Mouse (Mus musculus) 3T3-L1 (cell line): ENCODE measurements around the gene Prdx1.
A peak's percentile ranks its signal among the peaks of the same experiment; 100 is the strongest.
"Not testable (repeated sequence)": the region's sequence is repeated elsewhere in the genome, so short reads cannot be mapped to it uniquely, and the experiment has no call there.

ENCODE experiments used
- DNase-seq: peaks from one replicate; pipeline ENCODE4 v3.0.0-alpha.2; 2015; ENCODE audit warnings: low read depth, low spot score

Gene Prdx1

DNA sequence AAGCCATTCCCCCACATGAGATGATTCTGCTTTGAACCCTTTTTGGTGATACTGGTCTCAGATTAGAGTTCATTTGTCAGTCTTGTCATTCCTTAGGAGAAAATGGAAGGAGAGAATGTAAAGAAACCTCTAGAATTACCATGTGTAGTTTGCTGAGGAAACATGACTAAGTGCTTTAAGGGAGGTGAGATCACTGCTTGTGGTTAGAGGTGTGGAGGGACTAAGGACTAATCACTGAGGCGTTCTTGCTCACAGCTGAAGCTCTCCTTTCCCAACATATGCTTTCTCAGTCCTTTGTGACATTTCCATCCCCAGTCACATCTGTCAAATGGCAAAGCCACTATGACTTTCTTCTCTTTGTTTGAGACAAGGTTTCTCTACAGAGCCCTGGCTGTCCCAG is 7.5 kb upstream of the Prdx1 start:
- no peak for DNase-seq

DNA sequence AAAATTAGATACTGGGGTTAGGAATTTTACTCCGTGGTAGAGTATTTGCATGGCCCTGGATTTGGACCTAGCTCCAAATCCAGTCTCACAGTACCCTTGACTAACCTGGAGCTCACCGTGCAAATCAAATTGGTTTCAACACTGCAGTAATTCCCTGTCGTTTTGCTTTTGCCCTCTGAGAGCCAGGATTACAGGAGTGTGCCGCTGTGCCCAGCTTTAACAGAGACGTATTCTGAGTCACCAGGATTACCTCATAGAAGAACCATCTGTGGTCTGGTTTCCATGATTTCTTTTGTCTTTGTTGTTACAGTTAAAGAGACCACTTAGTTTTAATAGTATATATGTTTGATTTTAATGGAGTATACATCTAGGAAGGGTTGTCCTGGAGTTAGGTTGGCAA is 6.2 kb upstream of the Prdx1 start:
- DNase-seq, result peak; percentile 71

DNA sequence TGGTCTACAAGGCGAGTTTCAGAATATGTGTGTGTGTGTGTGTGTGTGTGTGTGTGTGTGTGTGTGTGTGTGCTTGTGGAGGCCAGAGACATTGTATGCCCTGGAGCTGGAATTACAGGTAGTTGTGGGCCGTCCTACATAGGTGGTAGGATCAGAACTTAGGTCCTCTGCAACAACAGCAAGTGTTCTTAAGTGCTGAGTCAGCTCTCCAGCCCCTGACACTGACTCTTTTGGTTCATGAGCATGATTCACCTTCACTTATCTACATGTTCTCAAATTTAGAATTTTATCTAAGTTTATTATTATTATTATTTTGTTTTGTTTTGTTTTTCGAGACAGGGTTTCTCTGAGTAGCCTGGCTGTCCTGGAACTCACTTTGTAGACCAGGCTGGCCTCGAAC is 4.8 kb upstream of the Prdx1 start:
- not testable (repeated sequence) for DNase-seq

DNA sequence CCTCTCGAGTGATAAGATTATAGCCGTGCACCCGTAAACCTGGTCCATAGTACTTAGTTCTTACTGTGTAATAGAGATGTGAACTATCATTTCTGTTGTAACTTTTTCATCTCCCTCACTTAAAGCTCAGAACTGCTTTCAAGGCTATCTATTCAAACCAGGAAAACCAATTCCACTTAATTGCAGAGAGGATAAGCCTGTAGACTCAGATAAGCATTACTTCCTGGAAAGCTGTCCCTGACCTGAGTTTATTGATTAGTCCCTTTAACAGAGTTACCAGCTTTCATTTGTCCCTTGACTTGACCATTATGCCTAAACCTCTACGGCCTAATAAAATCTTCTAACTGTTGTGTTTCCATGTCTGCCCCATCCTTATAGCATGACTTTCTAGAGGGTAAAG is 1.4 kb upstream of the Prdx1 start:
- no peak for DNase-seq

DNA sequence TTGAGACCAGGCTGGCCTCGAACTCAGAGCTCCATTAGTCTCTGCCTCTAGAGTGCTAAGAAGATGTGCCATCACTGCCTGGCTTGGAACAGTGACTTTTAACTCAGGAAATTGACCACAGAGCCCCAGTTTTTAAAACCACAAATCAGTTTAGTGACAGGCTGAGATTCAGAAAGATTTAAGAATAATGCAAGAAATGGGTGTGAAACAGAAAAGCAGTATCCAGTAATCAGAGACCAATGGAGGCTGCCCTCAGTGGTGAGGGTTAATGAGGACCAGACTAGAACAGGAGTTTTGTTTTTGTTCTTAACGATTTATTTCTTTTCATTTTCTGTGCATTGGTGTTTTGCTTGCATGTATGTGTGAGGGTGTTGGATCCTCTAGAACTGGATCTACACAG is 679 bp upstream of the Prdx1 start:
- no peak for DNase-seq

DNA sequence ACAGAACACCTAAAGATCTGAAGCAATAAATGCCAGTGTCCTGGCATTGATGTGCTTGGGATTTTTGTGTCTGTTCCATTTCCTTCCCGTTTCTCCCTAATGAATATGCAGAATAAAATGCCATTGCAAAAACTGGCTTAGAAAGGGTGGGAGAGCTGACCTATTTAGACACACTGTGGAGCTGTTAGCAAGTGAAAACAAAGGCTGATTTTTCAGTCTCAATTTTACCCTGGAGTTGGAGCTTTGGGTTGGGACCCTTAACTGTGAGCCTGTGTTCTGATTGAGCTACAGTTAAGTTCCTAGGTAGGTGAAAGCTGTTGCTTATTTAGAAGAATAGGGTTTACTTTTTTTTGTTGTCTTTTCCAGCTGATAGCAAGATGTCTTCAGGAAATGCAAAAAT is 1.7 kb downstream of the Prdx1 start:
- DNase-seq, result no peak

DNA sequence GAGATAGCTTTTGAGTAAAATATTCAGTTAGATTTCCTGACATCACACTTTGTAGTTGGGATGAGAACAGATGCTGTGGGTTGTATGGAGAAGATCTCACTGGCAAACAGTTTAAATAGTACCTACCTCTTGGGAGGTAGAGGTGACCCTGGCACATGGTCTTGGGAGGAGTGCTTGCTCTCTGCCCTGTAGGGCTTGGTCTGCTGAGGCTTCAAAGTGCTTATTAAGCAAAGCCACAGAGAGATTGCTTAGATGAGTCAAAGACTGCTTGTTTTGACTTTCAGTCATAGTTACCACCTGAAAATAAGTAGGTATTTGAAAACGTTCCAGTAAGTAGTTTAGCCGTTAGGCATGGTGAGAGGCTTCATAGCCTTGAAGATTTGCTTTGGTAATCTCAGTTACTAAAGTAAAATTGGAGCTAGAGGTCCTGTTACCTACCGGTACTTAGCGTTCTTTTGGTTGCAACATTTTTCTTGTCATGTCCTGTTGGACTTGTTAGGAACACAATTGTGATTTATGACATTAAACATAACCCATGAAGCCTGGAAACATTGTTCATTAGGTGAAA is 4.0 kb downstream of the Prdx1 start:
- no peak for DNase-seq

DNA sequence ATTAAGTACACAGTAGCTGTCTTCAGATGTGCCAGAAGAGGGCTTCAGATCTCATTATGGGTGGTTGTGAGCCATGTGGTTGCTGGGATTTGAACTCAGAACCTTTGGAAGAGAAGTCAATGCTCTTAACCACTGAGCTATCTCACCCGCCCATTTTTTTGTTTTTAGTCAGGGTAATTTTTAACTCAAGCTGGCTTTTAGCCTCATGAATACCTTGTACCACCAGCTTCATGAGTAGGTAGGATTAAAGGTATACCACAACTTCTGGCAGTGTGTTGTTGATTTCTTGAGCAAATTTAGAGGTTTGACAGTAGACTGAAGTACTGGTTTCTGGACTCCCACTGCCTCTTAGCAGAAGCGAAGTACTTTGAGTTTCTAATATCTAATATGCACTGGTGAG is 6.8 kb downstream of the Prdx1 start:
- DNase-seq, result no peak

DNA sequence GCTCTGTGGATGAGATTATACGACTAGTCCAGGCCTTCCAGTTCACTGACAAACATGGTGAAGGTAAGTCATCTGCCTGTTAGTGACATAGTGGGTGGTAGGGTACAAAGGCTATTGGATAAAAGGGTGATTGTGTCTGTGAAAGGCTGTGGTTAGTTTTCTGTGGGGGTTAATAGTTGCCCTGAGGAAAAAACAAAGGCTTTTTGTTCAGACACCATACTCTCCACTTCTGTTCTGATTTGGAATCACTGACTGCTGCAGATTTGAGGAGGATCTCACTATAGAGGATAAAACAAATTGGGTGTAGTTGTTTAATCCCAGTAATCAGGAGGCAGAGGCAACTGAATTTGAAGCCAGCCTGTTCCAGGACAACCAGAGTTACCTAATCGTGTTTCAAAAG is 8.4 kb downstream of the Prdx1 start:
- no peak for DNase-seq

DNA sequence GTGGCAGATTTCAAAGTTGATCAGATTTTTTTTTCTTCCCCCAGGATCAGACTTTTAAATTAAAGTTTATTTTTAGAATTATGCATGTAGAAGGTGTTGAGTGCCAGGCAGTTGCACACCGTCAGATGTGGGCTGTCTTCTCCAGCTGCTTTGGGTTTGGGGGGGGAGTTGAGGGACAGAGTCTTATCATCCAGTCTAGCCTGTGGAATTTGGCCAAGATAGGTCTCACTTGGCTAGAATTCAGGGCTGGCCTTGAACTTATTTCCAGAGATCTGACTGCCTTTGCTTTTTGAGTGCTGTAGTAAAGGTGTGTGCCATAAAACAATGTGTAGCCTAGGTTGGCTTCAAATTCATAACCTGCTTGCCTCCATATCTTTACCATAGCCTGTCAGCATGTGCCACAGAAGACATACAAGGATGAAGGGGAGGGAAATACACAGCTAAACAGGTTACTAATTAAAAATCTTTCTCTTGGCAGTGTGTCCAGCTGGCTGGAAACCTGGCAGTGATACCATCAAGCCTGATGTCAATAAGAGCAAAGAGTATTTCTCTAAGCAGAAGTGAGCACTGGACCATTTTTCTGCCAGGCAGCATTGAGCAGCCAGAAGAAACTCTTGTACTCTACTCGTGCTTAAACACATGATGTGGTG is 13.5 kb downstream of the Prdx1 start:
- no peak for DNase-seq

DNA sequence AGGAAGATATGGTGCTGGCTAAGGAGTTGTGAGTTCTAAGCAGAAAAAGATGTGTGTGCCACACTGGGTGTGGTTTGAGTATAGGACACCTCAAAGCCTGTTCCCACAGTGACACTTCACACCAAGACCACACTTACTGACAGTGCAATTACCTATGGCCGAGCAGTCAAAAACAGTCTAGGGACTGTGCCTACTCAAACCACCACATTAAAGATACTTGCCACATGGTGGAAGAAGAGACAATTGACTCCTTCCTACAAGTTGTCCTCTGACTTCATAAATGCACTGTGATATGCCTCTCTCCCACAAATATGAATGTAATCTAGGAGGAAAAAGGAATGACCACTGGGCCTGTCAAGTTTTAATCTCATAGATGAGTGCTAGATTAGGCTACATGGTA is 15.6 kb downstream of the Prdx1 start:
- DNase-seq, result no peak

DNA sequence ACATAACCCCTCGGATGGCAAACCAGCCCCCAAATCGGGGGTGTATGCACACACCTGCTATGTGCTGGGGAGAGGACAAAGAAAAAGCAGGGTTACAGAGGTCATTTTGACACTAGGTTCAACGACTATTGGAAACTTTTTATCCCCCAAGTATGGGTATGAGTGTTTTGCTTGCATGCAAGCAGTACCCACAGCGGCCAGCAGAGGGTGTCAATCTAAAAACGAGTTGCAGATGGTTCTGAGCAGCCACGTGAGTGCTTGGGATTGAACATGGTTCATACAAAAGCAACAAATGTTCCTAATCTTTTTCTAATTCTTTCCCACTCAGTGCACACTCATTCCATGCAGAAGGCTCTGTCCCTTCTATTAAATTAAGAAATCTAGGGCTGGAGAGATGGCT is 18.5 kb downstream of the Prdx1 start:
- peak; percentile 84 for DNase-seq

DNA sequence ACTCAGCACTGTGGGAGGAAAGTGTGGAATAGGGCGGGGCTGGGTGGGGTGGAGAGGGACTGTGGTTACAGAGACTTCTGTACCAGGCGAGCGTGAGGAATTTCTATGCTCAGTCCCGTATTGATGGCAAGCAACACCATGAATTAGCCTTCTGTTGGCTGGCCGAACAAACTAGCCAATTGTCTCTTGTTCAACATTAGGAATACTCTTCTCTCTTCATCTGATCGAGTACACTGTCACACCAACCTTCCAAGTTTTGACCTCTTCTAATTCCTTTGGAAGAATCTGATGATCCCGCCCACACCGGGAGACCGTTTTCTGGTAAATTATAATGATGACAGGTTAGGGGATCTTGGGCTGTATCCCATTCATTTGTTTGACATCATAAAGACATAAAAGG is 22.3 kb downstream of the Prdx1 start:
- peak; percentile 43 for DNase-seq

DNA sequence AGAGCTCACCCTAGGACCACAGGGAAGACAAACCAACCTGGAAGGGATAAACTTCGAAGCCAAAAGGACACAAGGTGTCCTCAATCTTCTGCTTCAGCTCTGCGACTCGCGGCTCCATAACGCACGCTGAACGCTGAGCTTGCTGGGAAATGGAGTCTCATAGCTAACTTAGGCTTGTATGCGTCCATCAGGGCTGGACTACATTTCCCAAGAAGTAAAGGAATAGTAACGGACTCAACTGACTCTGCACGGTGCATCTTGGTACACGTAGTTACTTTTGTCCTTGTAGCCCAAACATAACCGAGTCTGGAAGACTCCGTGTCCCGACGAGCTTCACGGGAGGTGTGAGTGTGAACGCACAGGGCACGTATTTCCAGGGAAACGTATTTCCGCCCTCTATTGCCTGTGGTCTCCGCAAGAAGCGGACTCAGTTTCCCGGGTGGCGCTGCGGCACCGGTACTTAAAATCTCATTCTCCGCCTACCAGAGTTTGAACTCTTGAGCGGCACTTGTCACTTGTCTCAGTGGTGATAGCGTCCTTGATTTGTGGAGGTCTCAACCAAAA is 22.9 kb downstream of the Prdx1 start, which contains the start of the genes Mmachc and Ccdc163:
TSS of gene Mmachc (minus strand) at position 206 of the 564 bp plus-strand sequence.
TSS of gene Ccdc163 (plus strand) at position 309 of the 564 bp plus-strand sequence.
- peak; percentile 99 for DNase-seq

DNA sequence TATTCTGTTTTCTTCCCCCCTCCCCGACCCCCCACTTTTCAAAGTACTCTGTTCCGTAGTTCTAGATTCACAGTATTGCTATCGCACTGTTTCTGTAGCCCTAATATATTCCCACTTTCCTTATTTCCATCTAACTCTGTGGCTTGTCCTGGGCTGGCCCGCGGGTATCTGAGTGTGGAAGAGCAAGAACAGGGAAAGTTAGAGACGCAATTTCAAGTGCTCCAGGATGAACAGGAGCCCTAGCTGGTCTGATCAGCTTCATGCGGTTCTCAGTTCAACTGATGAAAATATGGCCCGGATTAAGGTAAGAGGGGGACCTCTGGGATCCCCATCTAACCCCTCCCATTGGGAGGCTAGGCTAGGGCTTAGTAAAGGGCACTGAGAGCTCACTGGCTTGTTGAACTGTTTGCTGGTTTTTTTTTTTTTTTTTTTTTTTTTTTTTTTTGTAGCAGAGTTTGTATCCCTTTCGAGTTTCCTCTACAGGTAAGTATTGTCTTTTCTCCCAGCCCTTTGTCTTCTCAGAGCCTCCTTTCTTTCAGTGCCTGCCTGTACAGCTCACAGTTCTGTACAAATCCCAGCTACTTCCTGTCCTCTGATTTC is 23.5 kb downstream of the Prdx1 start:
- peak; percentile 33 for DNase-seq

DNA sequence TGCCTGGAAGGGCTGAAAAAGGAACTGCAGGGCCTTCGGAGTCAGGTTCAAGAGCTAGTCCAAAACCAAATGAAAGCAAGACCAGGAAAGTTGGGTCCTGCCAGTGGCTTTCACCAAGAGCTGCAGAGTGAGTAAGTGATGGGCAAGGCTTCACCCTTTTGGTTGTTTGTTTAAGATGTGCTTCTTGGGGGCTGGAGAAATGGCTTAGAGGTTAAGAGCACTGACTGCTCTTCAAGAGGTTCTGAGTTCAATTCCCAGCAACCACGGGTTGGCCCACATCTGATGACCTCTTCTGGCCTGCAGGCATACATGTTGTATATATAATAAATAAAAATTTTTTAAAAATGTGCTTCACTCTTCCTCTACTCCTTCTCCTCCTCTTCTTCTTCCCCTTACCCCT is 24.8 kb downstream of the Prdx1 start:
- DNase-seq, result no peak

DNA sequence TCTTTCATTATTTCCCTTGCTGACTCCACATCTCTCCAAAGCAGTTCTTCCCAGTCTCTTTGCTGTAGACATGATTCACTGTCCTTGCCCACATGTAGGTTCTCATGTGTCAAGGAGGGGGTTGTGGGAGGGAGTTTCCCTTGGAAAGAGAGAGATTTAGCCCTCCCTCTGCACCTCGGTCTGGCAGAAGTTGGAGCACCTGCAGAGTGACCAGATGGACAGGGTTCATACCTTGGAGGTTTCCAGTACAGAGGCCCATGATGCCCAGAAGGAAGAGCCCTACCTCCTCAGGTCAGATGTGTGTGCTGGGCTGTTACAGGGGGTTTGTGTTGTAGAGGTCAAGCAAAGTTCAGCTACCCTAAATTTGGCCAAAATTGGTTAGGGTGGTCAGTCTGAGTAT is 27.2 kb downstream of the Prdx1 start:
- no peak for DNase-seq

DNA sequence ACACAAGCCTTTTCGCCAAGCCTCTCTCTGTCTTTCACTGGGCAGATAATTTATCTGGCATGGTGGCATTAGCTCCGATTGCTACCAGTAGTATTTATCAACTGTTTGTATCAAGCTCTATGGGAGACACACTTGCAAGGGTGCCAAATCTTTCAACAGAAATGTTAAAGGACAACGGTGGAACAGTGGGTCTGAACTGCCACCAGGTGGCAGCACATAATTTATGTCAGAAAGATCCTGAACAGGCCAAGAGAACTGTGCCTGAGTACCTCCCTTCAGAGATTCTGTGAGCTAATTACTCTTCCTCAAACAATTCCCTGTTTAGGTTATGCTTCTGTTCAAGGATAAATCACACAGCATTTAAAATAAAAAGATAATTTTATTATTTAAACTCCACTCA is 34.1 kb downstream of the Prdx1 start:
- DNase-seq, result peak; percentile 92

DNA sequence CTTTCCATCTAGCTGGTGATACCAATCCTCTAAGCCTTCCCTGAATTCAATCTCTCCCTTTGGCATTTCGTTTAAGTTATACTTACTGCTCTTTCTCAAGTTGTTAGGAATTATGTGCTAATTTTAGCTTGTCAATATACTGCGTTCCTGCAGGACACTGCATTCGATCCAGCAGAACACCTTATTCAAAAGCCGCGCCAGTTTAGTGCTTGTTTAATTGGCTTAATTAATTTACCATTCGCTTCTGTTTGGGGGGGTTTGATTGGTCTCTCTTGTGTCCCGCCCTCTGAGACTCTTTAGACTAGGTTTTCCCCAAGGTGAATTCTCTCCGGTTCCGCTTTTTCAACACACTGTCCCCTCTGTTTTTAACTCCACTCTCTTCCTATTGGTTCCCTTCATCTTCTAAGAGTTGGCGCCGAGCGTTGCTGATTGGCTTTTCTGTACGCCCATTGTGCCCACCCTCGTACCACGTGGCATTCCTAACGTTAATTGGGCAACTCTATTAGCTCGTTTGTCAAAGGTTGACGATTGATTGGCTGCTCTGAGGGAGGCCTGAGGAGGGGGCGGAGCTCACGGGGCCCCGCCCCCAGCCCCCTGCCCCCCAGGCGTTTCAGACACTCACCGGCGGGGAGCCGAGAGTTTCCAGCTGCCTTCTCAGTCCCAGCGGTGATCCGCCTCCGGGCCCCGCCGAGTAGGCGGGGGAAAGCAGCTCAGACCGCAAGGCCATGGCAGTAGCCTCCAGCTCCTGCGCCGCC is 35.2 kb downstream of the Prdx1 start, which contains the start of gene Tesk2:
TSS of gene Tesk2 (plus strand) at position 606 of the 755 bp plus-strand sequence.
- peak; percentile 99 for DNase-seq

DNA sequence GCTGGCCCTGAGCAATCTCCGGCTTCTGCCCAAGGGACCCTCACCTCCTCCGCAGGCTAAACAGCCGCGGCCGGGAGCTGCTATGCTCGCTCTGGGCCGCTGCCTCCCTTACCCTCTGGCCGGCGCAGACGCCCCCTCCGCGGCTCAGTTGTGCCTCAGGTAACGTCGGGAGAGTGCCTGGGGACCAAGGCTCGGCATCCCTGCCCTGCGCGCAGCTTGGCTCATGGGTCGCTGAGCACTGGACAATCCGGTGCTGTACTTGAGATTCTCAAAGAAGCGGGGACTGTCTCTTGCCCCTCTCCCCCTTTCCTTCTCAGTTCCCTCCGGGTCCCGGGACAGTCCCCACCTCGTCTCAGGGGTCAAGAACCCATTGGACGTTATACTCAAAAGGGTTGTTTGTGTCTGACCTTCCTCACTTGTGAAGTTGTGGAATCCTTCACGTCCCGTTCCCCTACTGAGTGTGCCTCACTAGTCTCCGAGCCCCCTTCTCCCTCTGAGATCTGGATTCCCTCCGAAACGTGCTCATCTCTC is 35.8 kb downstream of the Prdx1 start:
- DNase-seq, result no peak

DNA sequence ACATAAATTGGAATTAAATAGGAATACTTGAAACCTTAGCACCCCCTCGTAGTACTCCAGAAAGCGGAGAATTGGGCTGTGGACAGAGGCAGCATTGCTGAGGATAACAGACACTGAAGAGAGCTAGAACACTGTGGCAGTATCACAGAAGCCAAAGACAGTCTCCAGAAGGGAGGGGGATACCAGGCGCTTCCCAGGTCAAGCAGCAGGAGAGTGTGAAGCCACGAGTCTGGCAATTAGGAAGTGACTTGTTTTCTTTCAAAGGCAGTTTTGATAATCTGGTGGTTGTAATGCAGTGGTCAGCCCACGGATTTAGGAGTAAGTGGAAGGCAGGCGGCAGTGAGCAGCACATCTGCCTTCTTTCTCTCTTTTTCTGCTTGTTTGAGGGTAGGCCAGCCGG is 36.9 kb downstream of the Prdx1 start:
- DNase-seq, result no peak

DNA sequence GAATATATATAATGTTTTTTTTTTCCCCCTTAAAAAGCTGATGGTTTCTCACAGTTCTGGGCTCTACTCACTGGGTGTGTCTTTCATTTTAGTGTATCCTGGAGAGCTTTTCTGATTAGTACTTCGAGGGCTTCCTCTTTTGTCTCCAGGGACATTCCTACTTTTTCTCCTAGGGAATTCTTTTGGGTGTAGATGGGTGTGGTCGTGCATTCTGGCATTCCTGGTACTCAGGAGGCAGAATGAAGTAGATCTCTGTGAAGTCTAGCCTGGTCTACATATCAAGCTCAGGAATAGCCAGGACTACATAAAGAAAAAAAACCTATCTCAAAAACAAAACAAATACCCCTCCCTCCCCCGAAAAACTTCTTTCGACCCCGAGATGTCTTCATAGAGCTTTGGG is 40.1 kb downstream of the Prdx1 start:
- DNase-seq, result no peak
